Mouse (Mus musculus) gastrocnemius, postnatal 4 days (tissue): ENCODE measurements around the gene Pex12. TPM values are rescaled to one million over a fixed set of nuclear protein-coding genes. Genes with fewer than 3 reads are reported as not detected.
"Not testable (repeated sequence)": the region's sequence is repeated elsewhere in the genome, so short reads cannot be mapped to it uniquely, and the experiment has no call there.

ENCODE experiments used
- DNase-seq, 2 experiments: peaks; one replicate each; pipeline ENCODE4 v3.0.0; 2021 to 2022; ENCODE audit warnings: low spot score in 2 of 2, mixed read lengths in 2 of 2
- total RNA-seq, 2 experiments: library from RNA; stranded (reverse); gene quantifications; 2 replicates each; pipeline ENCODE4 v1.2.3; 2021

The Pex12 gene
- total RNA-seq, 2 experiments from 2014 or later: 13.7 to 14.2 TPM

- DNase-seq: no peak
Observed at GRCm38 (mm10) chr11:83289633-83290032, 12.8 kb downstream of the Pex12 start.

GRCm38 (mm10) chr11:83289036-83289435 is 13.3 kb downstream of the Pex12 start:
- no peak for DNase-seq

GRCm38 (mm10) chr11:83286566-83286965 is 15.8 kb downstream of the Pex12 start, which contains the start of gene Slfn14:
Gene Slfn14, minus strand, starts transcription at chr11:83286726.
- DNase-seq: no peak

- no peak for DNase-seq
Observed at GRCm38 (mm10) chr11:83285627-83286026, 16.8 kb downstream of the Pex12 start.

GRCm38 (mm10) chr11:83282084-83282483 is 20.3 kb downstream of the Pex12 start:
- DNase-seq: no peak

- DNase-seq: peak in 1 of 2 experiments; percentile 26
Observed at GRCm38 (mm10) chr11:83279691-83280090, 22.7 kb downstream of the Pex12 start.

- DNase-seq: no peak
Observed at GRCm38 (mm10) chr11:83279024-83279423, 23.4 kb downstream of the Pex12 start.

- peak in 1 of 2 experiments; percentile 18 for DNase-seq
Observed at GRCm38 (mm10) chr11:83276251-83276650, 26.1 kb downstream of the Pex12 start.

GRCm38 (mm10) chr11:83271951-83272843 is 30.2 kb downstream of the Pex12 start:
- no peak for DNase-seq

GRCm38 (mm10) chr11:83271151-83271950 is 31.0 kb downstream of the Pex12 start:
- DNase-seq: peak; percentile 37 to 80

- DNase-seq: no peak
Observed at GRCm38 (mm10) chr11:83270842-83271150, 31.6 kb downstream of the Pex12 start.

- no peak for DNase-seq
Observed at GRCm38 (mm10) chr11:83263146-83263545, 39.2 kb downstream of the Pex12 start.

- DNase-seq: no peak
Observed at GRCm38 (mm10) chr11:83262673-83263072, 39.7 kb downstream of the Pex12 start.

GRCm38 (mm10) chr11:83257211-83257610 is 45.2 kb downstream of the Pex12 start:
- not testable (repeated sequence) for DNase-seq

Other genes starting within 250 kb of the Pex12 start
- 1 to 10 TPM; 2.7 to 3.0 TPM for gene Slfn2, start 237.5 kb downstream of the Pex12 start, total RNA-seq
- gene Slfn1, start 185.7 kb downstream of the Pex12 start, total RNA-seq: under 1 TPM in 1 of 2 experiments, not detected in 1; 0.18 TPM
- gene Slfn4, start 127.4 kb downstream of the Pex12 start, total RNA-seq: under 1 TPM; 0.12 to 0.16 TPM
- gene Slfn3, start 111.3 kb downstream of the Pex12 start, total RNA-seq: 1 to 10 TPM; 1.5 to 1.9 TPM
- gene Slfn14, start 15.9 kb downstream of the Pex12 start, total RNA-seq: under 1 TPM; 0.07 to 0.26 TPM
- 10 to 100 TPM; 64.8 to 69.7 TPM for gene Ap2b1, start 3.6 kb downstream of the Pex12 start, total RNA-seq
- gene Rasl10b, start 106.6 kb upstream of the Pex12 start, total RNA-seq: 1 to 10 TPM; 1.8 to 2.6 TPM
- gene Gas2l2, start 126.9 kb upstream of the Pex12 start, total RNA-seq: under 1 TPM; 0.15 to 0.34 TPM
- not detected for gene 1700020L24Rik, start 135.1 kb upstream of the Pex12 start, total RNA-seq
- gene Mmp28, start 160.5 kb upstream of the Pex12 start, total RNA-seq: 1 to 10 TPM; 4.7 to 5.4 TPM
- gene Taf15, start 170.5 kb upstream of the Pex12 start, total RNA-seq: 10 to 100 TPM; 34.6 to 40.1 TPM
- not detected for gene Heatr9, start 219.6 kb upstream of the Pex12 start, total RNA-seq
- gene Ccl5, start 227.9 kb upstream of the Pex12 start, total RNA-seq: not detected